Mouse (Mus musculus) lung, postnatal 14 days (tissue): ENCODE measurements at regions not wholly inside any gene's neighbourhood (a gene's known extent, or its start where the extent isn't known, plus 50 kb on each side); places are given as distances from the start of the nearest gene placed in this dataset.

Experiments
- DNase-seq: peaks from one replicate; pipeline ENCODE4 v3.0.0; 2021

DNA sequence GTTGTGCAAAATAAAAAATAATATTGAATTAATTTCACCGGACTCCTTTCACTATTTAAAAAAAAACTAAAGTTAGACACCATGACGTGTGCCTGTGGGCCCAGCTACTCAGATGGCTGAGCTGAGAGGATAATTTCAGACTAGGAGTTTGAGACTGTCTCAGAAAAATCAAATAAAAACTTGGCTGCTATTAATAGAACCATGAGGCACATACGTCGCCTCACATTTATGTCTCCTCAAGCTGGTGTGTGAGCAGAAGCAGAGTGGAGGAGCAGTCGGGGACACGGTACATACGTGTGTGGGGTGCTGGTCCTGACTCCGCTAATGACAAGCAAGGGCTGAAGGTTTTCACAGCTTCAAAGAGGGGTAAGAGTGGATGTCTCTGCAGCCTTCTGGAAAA lies 52.8 kb upstream of the Dmrtb1 start:
- no peak for DNase-seq

DNA sequence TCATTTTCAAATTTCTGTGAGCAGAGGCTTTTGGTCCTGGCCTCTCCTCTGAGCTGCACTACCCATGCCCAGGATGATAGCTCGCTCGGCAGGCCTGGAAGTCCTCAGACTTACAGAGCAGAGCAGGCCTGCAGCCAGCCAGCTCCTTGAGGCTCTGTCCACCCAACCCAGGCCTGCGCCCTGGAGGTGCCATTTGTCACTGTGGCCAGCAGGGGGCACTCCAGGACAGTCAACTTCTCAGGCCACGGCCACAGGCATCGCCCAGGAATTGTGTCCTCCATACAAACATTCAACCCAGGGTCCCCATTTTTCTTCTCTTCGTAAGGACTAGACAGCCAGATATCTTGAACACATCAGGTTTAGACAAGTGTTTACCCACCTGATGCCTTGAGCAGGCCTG lies 53.9 kb upstream of the Dmrtb1 start:
- peak; percentile 87 for DNase-seq

DNA sequence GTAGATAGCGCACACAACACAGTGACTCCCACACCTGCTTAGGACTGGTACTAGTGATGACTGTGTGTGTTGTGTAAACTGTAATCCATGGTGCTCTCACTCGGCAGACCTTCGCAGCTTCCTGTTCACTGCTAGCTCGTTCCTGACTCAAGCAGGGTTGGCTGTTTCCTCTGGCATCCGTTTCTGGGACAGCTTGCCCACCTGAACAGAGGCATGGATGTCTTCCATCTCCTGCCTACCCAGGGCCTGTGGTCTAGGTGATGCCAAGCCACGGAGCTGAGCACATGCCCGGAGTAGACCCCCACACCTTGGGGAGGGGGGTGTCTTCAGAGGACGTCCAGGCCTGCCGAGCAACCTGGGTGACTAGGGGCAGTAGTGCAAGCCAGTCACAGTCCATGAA lies 54.7 kb upstream of the Dmrtb1 start:
- no peak for DNase-seq

DNA sequence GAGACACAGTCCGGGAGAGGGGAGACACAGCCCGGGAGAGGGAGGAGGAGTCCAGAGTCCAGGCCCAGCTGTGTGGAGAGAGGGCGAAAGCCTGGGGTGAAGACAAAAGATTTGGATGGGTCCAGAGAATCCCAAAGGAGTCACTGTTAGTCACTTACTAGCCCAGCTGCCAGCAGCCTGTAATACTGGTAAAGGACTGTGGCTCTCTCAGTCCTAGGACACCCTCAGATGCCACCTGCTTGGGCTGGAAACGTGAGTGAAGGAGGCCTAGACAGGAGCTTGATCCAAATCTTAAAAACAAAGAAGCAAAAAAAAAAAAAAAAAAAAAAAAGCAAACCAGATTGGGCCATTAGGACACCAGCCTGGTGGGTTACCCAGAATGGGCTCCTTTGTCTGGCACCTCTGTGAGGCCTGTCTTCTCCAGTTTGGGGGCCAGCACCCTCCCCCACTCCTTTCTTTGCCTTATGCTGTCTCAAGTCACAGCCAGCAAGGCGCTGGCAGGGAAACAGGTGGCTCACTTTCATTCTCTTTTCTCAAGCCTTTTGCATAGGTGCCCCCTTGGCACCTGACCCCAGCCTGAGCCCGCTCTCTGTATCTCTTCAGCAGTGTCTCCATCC lies 55.9 kb upstream of the Dmrtb1 start:
- no peak for DNase-seq

DNA sequence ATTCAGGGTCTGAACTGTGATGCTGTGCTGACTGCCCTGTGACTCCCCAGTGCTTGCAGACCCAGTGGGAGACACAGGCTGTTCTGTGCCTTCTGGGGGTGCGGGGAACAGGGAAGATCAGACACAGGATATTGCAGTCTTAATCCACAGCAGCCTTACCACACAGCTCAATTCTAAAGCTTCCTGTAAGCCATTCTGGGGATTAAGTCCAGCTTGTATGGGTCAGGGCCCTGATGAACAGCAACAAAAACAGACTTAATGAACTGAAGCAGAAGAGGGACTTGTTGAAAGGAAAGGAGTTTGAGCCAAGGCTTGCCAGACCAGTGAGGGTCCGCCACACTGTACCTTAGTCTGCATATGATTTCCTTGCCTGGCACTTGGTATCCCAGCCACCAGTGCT lies 58.4 kb upstream of the Lrp8 start:
- DNase-seq, result no peak

DNA sequence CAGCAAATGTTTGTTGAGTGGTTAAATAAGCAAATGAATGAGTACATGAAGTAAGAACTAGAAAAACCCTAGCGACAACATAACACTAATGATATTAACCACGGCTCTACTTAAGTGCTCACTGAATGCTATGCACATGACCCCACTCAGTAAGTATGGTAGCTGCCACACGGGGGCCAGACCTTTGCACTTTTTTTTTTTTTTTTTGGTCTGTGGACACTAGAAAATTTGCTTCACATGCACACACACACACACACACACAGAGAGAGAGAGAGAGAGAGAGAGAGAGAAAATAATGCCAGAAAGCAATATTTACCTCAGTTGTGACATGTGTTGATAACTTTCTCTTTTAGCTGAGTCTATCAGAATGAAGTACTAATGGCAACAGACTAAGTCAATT lies 55.7 kb upstream of the Lrp8 start:
- no peak for DNase-seq

DNA sequence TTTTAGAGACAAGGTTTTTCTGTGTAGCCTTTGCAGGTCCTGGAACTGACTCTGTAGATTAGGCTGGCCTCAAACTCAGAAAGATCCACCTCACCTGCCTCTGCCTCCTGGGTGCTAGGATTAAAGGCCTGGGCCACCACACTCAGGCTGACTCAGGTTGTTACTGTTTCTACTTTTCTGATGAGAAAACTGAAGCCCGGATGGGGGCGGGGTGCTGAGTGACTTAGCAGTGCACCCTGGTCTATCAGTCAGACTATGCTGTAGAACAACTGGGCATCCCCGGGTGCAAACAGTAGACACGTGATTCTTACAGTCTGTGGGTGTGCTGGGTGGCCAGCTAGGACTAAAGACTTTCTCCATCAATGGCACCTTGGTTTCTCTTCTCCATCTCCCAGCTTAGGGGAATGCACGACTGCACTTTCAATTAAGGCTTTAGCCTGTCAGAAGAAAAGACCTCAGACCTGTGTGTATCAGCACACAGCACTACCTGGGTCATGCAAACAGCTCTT lies 55.1 kb upstream of the Lrp8 start:
- DNase-seq, result no peak

DNA sequence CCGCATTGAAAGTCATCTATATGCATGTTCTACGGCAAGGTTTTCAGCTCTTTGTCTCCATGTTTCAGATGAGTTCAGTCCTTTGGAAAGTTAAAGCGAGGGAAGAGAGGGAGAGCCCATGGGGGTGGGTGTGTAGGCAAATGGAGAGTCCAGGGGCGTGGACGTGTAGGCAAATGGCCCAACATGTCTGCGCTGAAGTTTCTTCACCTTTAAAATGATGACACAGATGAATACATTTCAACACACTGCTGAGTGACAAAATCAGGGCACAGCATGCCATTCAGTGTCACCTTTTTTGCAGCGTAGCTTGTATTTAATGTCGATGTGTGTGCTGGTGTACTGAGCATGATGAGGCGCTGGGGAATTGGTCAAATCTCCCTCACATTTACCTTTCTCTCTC lies 54.6 kb upstream of the Lrp8 start:
- no peak for DNase-seq

DNA sequence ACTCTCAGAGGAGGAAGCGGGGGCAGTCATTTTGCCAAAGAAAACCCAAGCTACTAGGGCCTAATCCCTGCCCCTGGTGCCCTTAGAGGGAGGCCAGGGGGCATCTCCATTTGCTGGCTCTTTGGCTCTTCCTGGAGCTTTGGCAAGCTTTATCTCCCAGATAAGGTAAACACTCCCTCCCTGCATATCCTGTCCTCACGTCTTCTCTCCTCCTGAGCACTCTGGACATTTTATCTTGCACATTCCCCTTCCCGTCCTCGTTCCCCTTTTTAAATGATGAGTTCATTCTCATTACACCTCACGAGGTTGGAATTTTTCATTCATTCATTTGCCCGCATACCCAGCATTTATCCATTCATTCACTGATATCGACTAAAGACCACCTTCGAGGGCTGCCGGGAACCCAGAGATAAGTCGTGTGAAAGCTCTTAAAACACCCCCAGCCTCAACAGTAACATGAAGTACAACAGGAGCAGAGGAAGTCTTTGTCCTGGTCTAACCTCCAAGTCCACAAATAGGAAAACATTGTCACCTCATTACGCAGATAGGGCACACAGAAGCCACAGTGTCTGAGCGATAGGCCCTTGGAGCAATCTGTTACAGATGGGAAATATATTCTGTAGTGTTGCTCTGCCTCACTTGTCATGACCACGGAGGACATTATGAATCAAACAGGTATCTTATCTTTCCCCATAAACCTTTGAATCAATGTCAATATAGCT lies 54.0 kb upstream of the Lrp8 start:
- no peak for DNase-seq

DNA sequence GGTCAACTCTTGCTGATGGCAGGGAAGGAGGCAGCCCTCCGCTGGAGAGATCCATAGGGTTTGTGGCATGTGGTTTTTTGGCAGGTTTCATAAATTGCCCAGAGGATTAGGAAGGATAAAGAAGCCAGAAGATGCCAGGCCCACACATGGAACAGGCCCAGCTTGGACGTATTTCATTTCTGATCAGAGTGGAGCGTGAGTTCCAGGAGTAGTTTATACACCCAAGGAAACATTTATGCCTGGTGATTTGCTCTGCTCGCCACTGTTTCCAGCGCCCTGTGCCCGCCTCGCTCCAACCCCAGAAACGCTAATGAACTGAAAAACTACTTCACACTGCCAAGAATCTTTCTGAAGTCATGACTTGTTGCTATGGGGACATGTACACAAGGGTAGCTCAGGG lies 53.0 kb upstream of the Lrp8 start:
- DNase-seq, result no peak

DNA sequence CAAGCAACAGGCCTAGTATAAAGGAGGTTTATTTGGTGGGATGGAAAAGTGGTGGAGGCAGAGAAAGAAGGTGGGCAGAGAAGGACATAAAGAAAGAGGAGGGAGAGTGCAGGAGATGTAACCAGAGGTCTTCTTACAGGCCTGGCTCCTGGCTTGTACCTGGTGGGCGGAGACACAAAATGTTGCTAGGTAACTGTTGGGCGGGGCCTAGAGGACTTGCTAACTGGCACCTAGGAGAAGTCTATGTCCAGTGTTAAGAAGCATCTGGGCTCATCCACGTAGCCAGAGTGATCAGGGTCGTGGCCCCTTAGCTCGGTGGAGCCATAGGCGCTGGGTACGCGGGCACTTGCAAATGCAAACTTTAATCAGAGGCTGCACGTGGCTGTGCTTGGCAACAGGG lies 52.0 kb upstream of the Lrp8 start:
- no peak for DNase-seq
